14 mouse cellular contexts compared by ENCODE assay signal in genomic region chr16:34546805-34547509, GRCm38 (mm10). TPM values are rescaled to one million over a fixed set of nuclear protein-coding genes. Genes with fewer than 3 reads are reported as not detected.
DNase-seq lines count a peak whose midpoint lies in the region; ATAC-seq and TF ChIP-seq lines count a peak whose summit lies in the region.
"Had no signal": no experiment of that assay in that cellular context is flagged by ENCODE, and none has a peak within 500 bp of the region (broad histone marks: within the 10 kb centered on the region; RNA-seq: fewer than 3 reads in every experiment).

No protein-coding gene starts in this region.

- H3K9ac ChIP-seq in lung, postnatal 0 days (replicated peaks; ENCODE audit: low read depth), result no peak overlapping the region
- no peak overlapping the region for H3K9ac ChIP-seq in hindbrain, embryonic 13.5 days
- no peak overlapping the region for H3K9ac ChIP-seq in neural tube, embryonic 13.5 days
- H3K9ac ChIP-seq: kidney, embryonic 15.5 days; liver, postnatal 0 days had no signal

- peak; percentile 33 to 40 for DNase-seq in cerebellum, postnatal 10 days
- no peak for DNase-seq in cerebellum, adult 11-12 months
- DNase-seq in lung, postnatal 0 days (ENCODE audit: low spot score), result peak; percentile 39
- DNase-seq in lung, adult 2 months, result no peak
- no peak for DNase-seq in adipocyte (ENCODE audit: low spot score)
- DNase-seq: adrenal gland, adult 8-10 months; cerebellum, adult 9-10 months; gastrocnemius, postnatal 14 days; liver, postnatal 0 days had no signal

- no peak for ATAC-seq in lung, postnatal 0 days
- ATAC-seq in hindbrain, embryonic 13.5 days (ENCODE audit: low FRiP score), result peak; percentile 52
- peak; percentile 77; the same call in 1 of the 2 replicates for ATAC-seq in neural tube, embryonic 13.5 days (ENCODE audit: low read depth)
- ATAC-seq in monocyte, adult 5-6 weeks (replicated peaks; ENCODE audit: insufficient number of reproducible peaks, low FRiP score, low TSS enrichment, poor library complexity, severe bottlenecking), result no peak
- ATAC-seq: liver, postnatal 0 days had no signal

- no peaks in the 10 kb centered on the region for H3K4me1 ChIP-seq in lung, postnatal 0 days (ENCODE audit: insufficient read depth, low read depth, low read length)
- no peaks in the 10 kb centered on the region for H3K4me1 ChIP-seq in lung, adult 2 months (ENCODE audit: control insufficient read depth, insufficient read depth, low read length)
- peaks cover 64% of the 10 kb centered on the region for H3K4me1 ChIP-seq in hindbrain, embryonic 13.5 days (replicated peaks)
- H3K4me1 ChIP-seq in neural tube, embryonic 13.5 days (replicated peaks), result peaks cover 33% of the 10 kb centered on the region

- no peak for TF ChIP-seq CTCF in lung, postnatal 0 days (IDR thresholded peaks at IDR 0.05)
- TF ChIP-seq CTCF in lung, adult 2 months (IDR thresholded peaks at IDR 0.05; ENCODE audit: insufficient read depth, low read length), result no peak

- no peak for TF ChIP-seq EP300 in lung, postnatal 0 days (IDR thresholded peaks at IDR 0.05)

- 52% methylated on average over 6 of the region's 6 CpGs for WGBS in lung, postnatal 0 days
- 55% methylated on average over 6 of the region's 6 CpGs for WGBS in lung, adult 2 months
- WGBS in hindbrain, embryonic 13.5 days, result 38% methylated on average over 6 of the region's 6 CpGs
- WGBS in neural tube, embryonic 13.5 days, result 33% methylated on average over 6 of the region's 6 CpGs

- H3K9me3 ChIP-seq in lung, postnatal 0 days (ENCODE audit: low read length), result no peaks in the 10 kb centered on the region
- H3K9me3 ChIP-seq in hindbrain, embryonic 13.5 days, result no peaks in the 10 kb centered on the region
- H3K9me3 ChIP-seq in neural tube, embryonic 13.5 days, result peaks cover 4% of the 10 kb centered on the region; the same call in 1 of the 2 replicates
- H3K9me3 ChIP-seq: kidney, embryonic 15.5 days had no signal

- no peak overlapping the region for H3K27ac ChIP-seq in lung, postnatal 0 days (ENCODE audit: low read length)
- peak overlapping the region; percentile 52; the same call in 1 of the 2 replicates for H3K27ac ChIP-seq in hindbrain, embryonic 13.5 days
- 0 out of 2 replicates have a peak overlapping the region, but pooled peaks have one; percentile 13 for H3K27ac ChIP-seq in neural tube, embryonic 13.5 days (replicated peaks)
- H3K27ac ChIP-seq: kidney, embryonic 15.5 days had no signal

- no peaks in the 10 kb centered on the region for H3K36me3 ChIP-seq in lung, postnatal 0 days (ENCODE audit: insufficient read depth, low read length)
- H3K36me3 ChIP-seq in hindbrain, embryonic 13.5 days, result peaks cover 6% of the 10 kb centered on the region; the same call in 1 of the 2 replicates
- no peaks in the 10 kb centered on the region for H3K36me3 ChIP-seq in neural tube, embryonic 13.5 days

- no peak overlapping the region for H3K4me2 ChIP-seq in lung, postnatal 0 days (replicated peaks; ENCODE audit: low read depth, low read length)
- H3K4me2 ChIP-seq in hindbrain, embryonic 13.5 days, result no peak overlapping the region
- H3K4me2 ChIP-seq in neural tube, embryonic 13.5 days, result no peak overlapping the region
- H3K4me2 ChIP-seq: kidney, embryonic 15.5 days had no signal

- no peak overlapping the region for H3K4me3 ChIP-seq in lung, postnatal 0 days (ENCODE audit: low read depth, low read length)
- H3K4me3 ChIP-seq in lung, adult 2 months (replicated peaks; ENCODE audit: extremely low read depth, low read depth, low read length), result no peak overlapping the region
- H3K4me3 ChIP-seq in hindbrain, embryonic 13.5 days, result no peak overlapping the region
- no peak overlapping the region for H3K4me3 ChIP-seq in neural tube, embryonic 13.5 days
- H3K4me3 ChIP-seq: erythroblast, embryonic 14.5 days; kidney, embryonic 15.5 days had no signal

- no peak for TF ChIP-seq POLR2A in lung, adult 2 months (IDR thresholded peaks at IDR 0.05; ENCODE audit: borderline replicate concordance, extremely low read depth, low read depth, low read length)

- no peaks in the 10 kb centered on the region for H3K27me3 ChIP-seq in lung, postnatal 0 days (replicated peaks; ENCODE audit: insufficient read depth, low read length)
- no peaks in the 10 kb centered on the region for H3K27me3 ChIP-seq in hindbrain, embryonic 13.5 days
- H3K27me3 ChIP-seq in neural tube, embryonic 13.5 days, result no peaks in the 10 kb centered on the region
- H3K27me3 ChIP-seq: kidney, embryonic 15.5 days had no signal

RNA-seq across cellular contexts. Expression of gene Kalrn, which starts 26.4 kb away (rescaled TPM):
- polyA plus RNA-seq in lung, postnatal 0 days (2015; fragmentation: Nextera tagmentation; extraction: Ambion mirVana), result 12.7 and 13.6 TPM in 2 replicates
- 9.7 and 11.8 TPM in 2 replicates for polyA plus RNA-seq in lung, adult 2 months (2012; rRNA removed)
- 31.5 and 31.6 TPM in 2 replicates for polyA plus RNA-seq in hindbrain, embryonic 13.5 days (2015; fragmentation: Nextera tagmentation; extraction: Ambion mirVana)
- polyA plus RNA-seq in neural tube, embryonic 13.5 days (2015; fragmentation: Nextera tagmentation; extraction: Ambion mirVana), result 23.9 and 25.1 TPM in 2 replicates
- total RNA-seq in monocyte, adult 5-6 weeks (2017), result 1.7 to 10.2 TPM (median 1.8 TPM) in 3 replicates

Comparison
In these comparisons a context has a peak if more than half of its experiments do, and no peak if none do; other contexts are left out.
1. DNase-seq: peak in cerebellum, postnatal 10 days (2 of 2) and lung, postnatal 0 days (single experiment); none in cerebellum, adult 11-12 months (single experiment), lung, adult 2 months (single experiment) and adipocyte (single experiment).
2. ATAC-seq: peak in hindbrain, embryonic 13.5 days (single experiment) and neural tube, embryonic 13.5 days (single experiment); none in lung, postnatal 0 days (single experiment) and monocyte, adult 5-6 weeks (single experiment).